Mouse (Mus musculus) embryonic facial prominence, embryonic 11.5 days (tissue): ENCODE measurements at regions not wholly inside any gene's neighbourhood (a gene's known extent, or its start where the extent isn't known, plus 50 kb on each side); places are given as distances from the start of the nearest gene placed in this dataset.

Source experiments
- ATAC-seq: fragments of 200-750 bp; cut with Nextera tagmentation; replicated peaks from 2 replicates; pipeline ENCODE4 v1.8.0; 2017; ENCODE audit warnings: low read depth; ENCODE audit not compliant: insufficient number of reproducible peaks, low FRiP score, low TSS enrichment
- DNase-seq: peaks from one replicate; pipeline ENCODE4 v3.0.0-alpha.2; 2015; ENCODE audit warnings: low spot score
- H3K27ac ChIP-seq: fragments of 300-500 bp; sonication (generic); replicated peaks from 2 replicates; pipeline ENCODE4 v1.5.1; 2014; ENCODE audit warnings: mild to moderate bottlenecking, low read depth, low read length, control low read depth
- H3K27me3 ChIP-seq: fragments of 300-500 bp; sonication (generic); 2 replicates; pipeline ENCODE4 v1.6.1; 2014; ENCODE audit warnings: mild to moderate bottlenecking, low read length, moderate library complexity, mixed read lengths; ENCODE audit not compliant: control insufficient read depth, insufficient read depth
- H3K36me3 ChIP-seq: fragments of 300-500 bp; sonication (generic); replicated peaks from 2 replicates; pipeline ENCODE4 v1.6.1; 2014; ENCODE audit warnings: low read depth, mild to moderate bottlenecking, low read length, moderate library complexity, mixed read lengths; ENCODE audit not compliant: control insufficient read depth, insufficient read depth
- H3K4me1 ChIP-seq: fragments of 300-500 bp; sonication (generic); 2 replicates; pipeline ENCODE4 v1.6.1; 2014; ENCODE audit warnings: low read length, mixed read lengths; ENCODE audit not compliant: control insufficient read depth, insufficient read depth
- H3K4me2 ChIP-seq: fragments of 300-500 bp; sonication (generic); 2 replicates; pipeline ENCODE4 v1.6.1; 2014; ENCODE audit warnings: low read depth, mild to moderate bottlenecking, control low read depth, low read length, moderate library complexity
- H3K4me3 ChIP-seq: fragments of 300-500 bp; sonication (generic); 2 replicates; pipeline ENCODE4 v1.5.1; 2014; ENCODE audit warnings: low read depth, low read length, control low read depth
- H3K9ac ChIP-seq: fragments of 300-500 bp; sonication (generic); replicated peaks from 2 replicates; pipeline ENCODE4 v1.6.1; 2014; ENCODE audit warnings: mild to moderate bottlenecking, control low read depth, low read length
- H3K9me3 ChIP-seq: fragments of 300-500 bp; sonication (generic); replicated peaks from 2 replicates; pipeline ENCODE4 v1.6.1; 2016; ENCODE audit warnings: mild to moderate bottlenecking, low read length, inconsistent platforms, mixed read lengths; ENCODE audit not compliant: control insufficient read depth
- WGBS: fragments of 180-500 bp; shearing (Covaris S2); extraction: QIAGEN DNeasy Blood & Tissue Kit; methylation state at CpG from one replicate; pipeline ENCODE4 v1.1.7; 2014; 5-methylcytosine and 5-hydroxymethylcytosine counted together

DNA sequence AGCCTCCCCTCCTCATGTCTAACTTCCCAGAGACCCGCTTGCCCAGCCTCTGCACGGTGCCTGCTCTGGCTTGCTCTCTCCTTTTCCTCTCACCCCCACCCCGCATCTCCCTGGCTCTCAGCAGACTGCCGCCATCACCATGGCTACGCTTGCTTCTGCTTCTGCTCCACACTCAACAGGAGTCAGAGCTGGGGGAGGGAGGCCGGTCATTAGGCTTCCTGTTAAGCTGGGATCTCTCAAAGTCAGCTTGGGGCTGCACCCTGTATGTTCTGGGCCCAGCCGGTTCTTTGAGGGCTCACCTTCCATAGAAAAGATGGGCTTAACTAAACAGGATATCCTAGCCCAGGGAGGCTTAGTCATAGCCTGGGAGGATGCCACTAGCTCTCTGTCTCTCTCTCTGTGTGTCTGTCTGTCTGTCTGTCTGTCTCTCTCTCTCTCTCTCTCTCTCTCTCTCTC is 105.7 kb downstream of the Zfp706 start:
- Histone ChIP-seq H3K9me3 (no peaks in the 10 kb centered on the region), H3K27ac (no peak overlapping the region), H3K27me3 (no peaks in the 10 kb centered on the region), H3K4me3 (no peak overlapping the region), H3K36me3 (no peaks in the 10 kb centered on the region), H3K4me1 (peaks cover 7% of the 10 kb centered on the region; the same call in 1 of the 2 replicates), H3K4me2 (no peak overlapping the region), H3K9ac (peak overlapping the region; percentile 7; the same call in 1 of the 2 replicates)
- WGBS: 3% methylated on average over 7 of the region's 7 CpGs
- peak; percentile 78 for DNase-seq
- peak; percentile 85 for ATAC-seq

DNA sequence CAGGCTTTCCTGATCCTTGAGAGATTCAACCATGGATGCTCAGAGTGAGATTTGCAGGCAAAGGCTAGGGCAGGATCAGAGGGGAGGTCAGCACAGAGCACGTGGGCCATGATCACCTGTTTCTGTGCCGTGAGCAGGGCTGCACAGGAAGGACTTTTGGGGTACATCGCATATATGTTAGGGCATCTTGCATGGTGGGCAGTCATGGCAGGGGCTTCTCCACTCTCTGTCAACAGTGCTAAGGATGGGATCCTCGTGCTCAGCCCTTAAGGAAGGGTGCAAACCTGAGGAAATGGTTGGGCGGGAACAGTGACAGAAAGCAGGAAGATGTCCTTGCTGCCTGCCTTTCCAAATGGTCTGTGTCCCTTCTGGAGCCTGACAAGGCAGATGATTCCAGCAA is 106.2 kb downstream of the Zfp706 start:
- DNase-seq (no peak), ATAC-seq (peak; percentile 29; the same call in 1 of the 2 replicates)
- Histone ChIP-seq H3K4me1 (peaks cover 7% of the 10 kb centered on the region; the same call in 1 of the 2 replicates), H3K9ac (peak overlapping the region; percentile 7; the same call in 1 of the 2 replicates), H3K4me2 (no peak overlapping the region), H3K4me3 (no peak overlapping the region), H3K27me3 (no peaks in the 10 kb centered on the region), H3K27ac (no peak overlapping the region), H3K9me3 (no peaks in the 10 kb centered on the region), H3K36me3 (no peaks in the 10 kb centered on the region)
- 57% methylated on average over 5 of the region's 5 CpGs for WGBS

DNA sequence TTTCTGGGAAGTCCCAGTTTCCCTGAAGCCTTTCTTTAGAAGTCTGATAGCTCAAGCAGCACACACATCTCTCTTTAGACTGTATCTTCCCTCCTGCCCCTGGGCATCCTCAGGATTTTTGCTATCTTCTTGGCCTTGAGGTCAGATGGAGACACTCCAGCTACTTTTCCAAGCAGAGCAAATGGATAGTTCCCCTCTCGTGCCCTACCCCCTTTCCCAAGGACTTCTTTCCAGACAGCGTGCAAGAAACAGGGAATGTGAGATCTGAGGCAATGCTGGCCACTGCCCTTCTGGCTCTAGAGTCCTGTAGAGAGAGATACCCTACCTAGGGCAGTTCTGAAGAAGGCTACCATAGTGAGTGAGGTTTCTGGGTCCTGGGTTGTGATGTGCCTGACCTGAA is 106.6 kb downstream of the Zfp706 start:
- Histone ChIP-seq H3K27ac (no peak overlapping the region), H3K4me2 (no peak overlapping the region), H3K27me3 (no peaks in the 10 kb centered on the region), H3K9ac (no peak overlapping the region), H3K36me3 (no peaks in the 10 kb centered on the region), H3K9me3 (no peaks in the 10 kb centered on the region), H3K4me1 (peaks cover 7% of the 10 kb centered on the region; the same call in 1 of the 2 replicates), H3K4me3 (no peak overlapping the region)
- 39% methylated on average over 2 of the region's 2 CpGs for WGBS
- ATAC-seq (no peak), DNase-seq (no peak)

DNA sequence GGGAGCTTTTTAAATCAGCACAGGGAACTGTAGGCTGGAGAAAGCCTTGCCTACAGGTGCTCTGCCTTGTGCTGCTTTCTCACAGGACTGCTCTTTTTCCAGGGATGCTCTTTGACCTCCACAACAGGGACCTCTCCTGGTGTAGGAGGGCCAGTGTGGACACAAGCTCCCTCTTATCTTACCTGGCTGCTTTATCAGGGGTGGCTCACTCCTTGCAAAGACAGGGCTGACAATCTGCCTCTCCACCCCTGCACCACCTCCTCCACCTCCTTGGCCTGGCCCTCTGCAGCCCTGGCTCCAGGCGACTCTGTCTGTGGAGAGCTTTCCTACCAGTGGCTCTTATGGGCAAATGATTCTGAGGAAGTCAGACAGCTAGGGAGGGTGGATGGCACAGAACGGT is 107.7 kb downstream of the Zfp706 start:
- Histone ChIP-seq H3K4me1 (peaks cover 7% of the 10 kb centered on the region; the same call in 1 of the 2 replicates), H3K36me3 (no peaks in the 10 kb centered on the region), H3K27me3 (no peaks in the 10 kb centered on the region), H3K9ac (no peak overlapping the region), H3K9me3 (no peaks in the 10 kb centered on the region), H3K27ac (no peak overlapping the region), H3K4me3 (no peak overlapping the region), H3K4me2 (no peak overlapping the region)
- WGBS: 62% methylated on average over 2 of the region's 2 CpGs
- ATAC-seq: no peak
- DNase-seq: no peak

DNA sequence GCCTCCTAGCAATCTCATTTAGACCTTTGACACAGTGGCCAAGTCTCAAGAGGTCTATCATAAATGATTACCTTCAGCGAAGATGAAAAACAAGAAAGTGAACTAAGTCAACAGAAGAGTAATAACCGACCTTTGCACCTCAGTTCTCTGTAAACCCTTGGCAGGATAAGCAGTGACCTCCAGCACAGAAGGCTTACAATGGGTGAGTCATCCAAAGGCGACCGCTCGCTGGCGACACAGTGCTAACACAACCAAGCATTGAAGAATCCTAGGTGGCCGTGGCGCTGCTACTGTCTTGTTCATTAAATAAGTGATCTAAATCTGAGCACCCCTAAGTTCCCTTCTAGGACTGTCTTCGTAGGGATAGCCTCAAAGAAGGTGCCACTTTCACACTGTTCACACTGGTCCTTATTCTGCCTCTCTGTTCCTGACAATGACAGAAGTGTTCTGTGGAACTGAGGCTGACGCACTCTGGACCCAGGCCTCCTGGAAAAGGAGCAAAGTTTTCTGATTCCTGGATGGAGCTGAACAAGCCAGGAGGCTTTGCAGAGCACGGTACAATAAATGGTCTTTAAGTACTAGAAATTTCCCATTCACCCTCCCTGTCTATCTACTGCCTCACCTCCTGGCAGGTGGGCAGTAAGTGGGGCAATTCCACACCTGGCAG is 108.6 kb downstream of the Zfp706 start:
- WGBS: 87% methylated on average over 11 of the region's 11 CpGs
- peaks cover 7% of the 10 kb centered on the region; the same call in 1 of the 2 replicates for H3K4me1 ChIP-seq
- no peak overlapping the region for H3K9ac ChIP-seq
- no peak for ATAC-seq
- no peaks in the 10 kb centered on the region for H3K36me3 ChIP-seq
- H3K27me3 ChIP-seq: no peaks in the 10 kb centered on the region
- H3K4me2 ChIP-seq: no peak overlapping the region
- no peak overlapping the region for H3K27ac ChIP-seq
- no peaks in the 10 kb centered on the region for H3K9me3 ChIP-seq
- no peak for DNase-seq
- no peak overlapping the region for H3K4me3 ChIP-seq

DNA sequence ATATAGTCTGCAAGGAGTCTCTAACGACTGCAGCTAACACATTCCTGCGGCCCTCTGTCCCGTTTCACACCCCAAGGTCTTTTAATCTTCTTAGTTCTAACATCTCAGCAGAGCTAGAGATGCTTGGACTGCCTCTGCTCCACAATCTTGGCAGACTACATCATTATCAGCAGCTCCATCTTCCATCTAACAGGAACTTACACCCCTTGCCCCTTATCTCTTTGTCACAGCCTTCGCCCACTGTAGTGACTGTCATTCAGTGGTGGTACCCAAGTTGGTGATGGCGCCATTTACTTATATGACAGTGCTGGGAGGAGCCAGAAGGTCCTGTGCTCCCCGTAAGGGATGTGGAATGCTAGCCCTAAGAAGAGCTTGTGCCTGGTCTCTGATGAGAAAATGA is 109.2 kb downstream of the Zfp706 start:
- Histone ChIP-seq H3K27ac (no peak overlapping the region), H3K4me2 (no peak overlapping the region), H3K27me3 (no peaks in the 10 kb centered on the region), H3K4me1 (peaks cover 7% of the 10 kb centered on the region; the same call in 1 of the 2 replicates), H3K9ac (no peak overlapping the region), H3K4me3 (no peak overlapping the region), H3K36me3 (no peaks in the 10 kb centered on the region), H3K9me3 (no peaks in the 10 kb centered on the region)
- DNase-seq: no peak
- no peak for ATAC-seq
- WGBS: 87% methylated on average over 6 of the region's 6 CpGs

- ATAC-seq (no peak), DNase-seq (no peak)
- Histone ChIP-seq H3K9ac (no peak overlapping the region), H3K27ac (no peak overlapping the region), H3K27me3 (no peaks in the 10 kb centered on the region; the same call in 1 of the 2 replicates), H3K4me1 (peaks cover 6% of the 10 kb centered on the region; the same call in 1 of the 2 replicates), H3K36me3 (no peaks in the 10 kb centered on the region), H3K4me3 (no peak overlapping the region), H3K4me2 (no peak overlapping the region), H3K9me3 (no peaks in the 10 kb centered on the region)
- 89% methylated on average over 4 of the region's 4 CpGs for WGBS
Measured at GRCm38 (mm10) chr15:36896265-36896664, 111.3 kb downstream of the Zfp706 start.

GRCm38 (mm10) chr15:36895031-36895430 is 112.5 kb downstream of the Zfp706 start:
- no peak for DNase-seq
- Histone ChIP-seq H3K9ac (no peak overlapping the region), H3K27me3 (no peaks in the 10 kb centered on the region; the same call in 1 of the 2 replicates), H3K4me2 (no peak overlapping the region), H3K36me3 (no peaks in the 10 kb centered on the region), H3K27ac (no peak overlapping the region), H3K4me3 (no peak overlapping the region), H3K4me1 (peaks cover 3% of the 10 kb centered on the region; the same call in 1 of the 2 replicates), H3K9me3 (no peaks in the 10 kb centered on the region)
- 91% methylated on average over 4 of the region's 4 CpGs for WGBS
- ATAC-seq: no peak
